Mouse (Mus musculus): Measurements from ENCODE around the gene Rfxap.

DNA sequence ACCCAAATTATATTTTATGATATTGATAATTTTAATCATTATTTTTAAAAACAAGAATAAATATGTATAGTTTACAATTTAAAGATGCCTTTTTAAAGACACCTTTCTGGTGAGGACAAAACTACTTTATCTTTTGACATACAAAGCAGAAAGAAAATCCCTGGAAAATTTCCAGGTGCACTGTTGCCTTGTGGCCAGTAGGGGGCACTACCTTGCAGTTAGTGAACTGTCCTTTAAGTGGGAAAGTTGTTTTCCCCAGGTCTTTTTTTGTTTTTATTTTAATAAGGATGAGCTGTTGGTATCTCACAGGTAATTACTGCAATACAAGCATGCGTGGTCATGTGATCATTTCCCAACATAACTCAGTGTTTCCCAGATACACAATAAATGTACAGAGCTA is 11.8 kb downstream of the Rfxap start:
- TF ChIP-seq CTCF (conservative IDR thresholded peaks at IDR 0.05; ENCODE audit: insufficient read depth, insufficient read length, low read depth, low read length) (peak; percentile 34; the same call in 1 of the 2 replicates), POLR2A (IDR thresholded peaks at IDR 0.05; ENCODE audit: low read depth, low read length) (no peak)

Measured in kidney, adult 2 months (tissue).